Mouse (Mus musculus) stomach, embryonic 14.5 days (tissue): ENCODE results near the gene Sh3rf3. TPM values are rescaled to one million over a fixed set of nuclear protein-coding genes. Genes with fewer than 3 reads are reported as not detected.

ENCODE experiments used
- ATAC-seq: fragments of 200-750 bp; cut with Nextera tagmentation; 2 replicates; pipeline ENCODE4 v1.8.0; 2017; ENCODE audit warnings: low read depth, moderate TSS enrichment; ENCODE audit not compliant: insufficient number of reproducible peaks, insufficient read depth, low FRiP score
- H3K27ac ChIP-seq: fragments of 300-500 bp; sonication (generic); 2 replicates; pipeline ENCODE4 v1.5.1; 2014; ENCODE audit warnings: mild to moderate bottlenecking, low read length, moderate library complexity, mixed read lengths
- H3K27me3 ChIP-seq: fragments of 300-500 bp; sonication (generic); 2 replicates; pipeline ENCODE4 v1.6.1; 2014; ENCODE audit warnings: low read length, control low read depth, mixed read lengths; ENCODE audit not compliant: control insufficient read depth, insufficient read depth
- H3K36me3 ChIP-seq: fragments of 300-500 bp; sonication (generic); 2 replicates; pipeline ENCODE4 v1.6.1; 2014; ENCODE audit warnings: mild to moderate bottlenecking, control low read depth, low read length, moderate library complexity, mixed read lengths; ENCODE audit not compliant: control insufficient read depth, insufficient read depth
- H3K4me1 ChIP-seq: fragments of 300-500 bp; sonication (generic); 2 replicates; pipeline ENCODE4 v1.6.1; 2014; ENCODE audit warnings: low read length, control low read depth, mixed read lengths; ENCODE audit not compliant: control insufficient read depth, insufficient read depth
- H3K4me2 ChIP-seq: fragments of 300-500 bp; sonication (generic); replicated peaks from 2 replicates; pipeline ENCODE4 v1.6.1; 2014; ENCODE audit warnings: low read depth, low read length, control low read depth
- H3K4me3 ChIP-seq: fragments of 300-500 bp; sonication (generic); 2 replicates; pipeline ENCODE4 v1.5.1; 2014; ENCODE audit warnings: low read depth, low read length, control low read depth
- H3K9ac ChIP-seq: fragments of 300-500 bp; sonication (generic); replicated peaks from 2 replicates; pipeline ENCODE4 v1.6.1; 2014; ENCODE audit warnings: low read depth, mild to moderate bottlenecking, control low read depth, low read length, moderate library complexity, mixed read lengths
- H3K9me3 ChIP-seq: fragments of 300-500 bp; sonication (generic); 2 replicates; pipeline ENCODE4 v1.6.1; 2016; ENCODE audit warnings: low read depth, low read length, control low read depth; ENCODE audit not compliant: control insufficient read depth
- WGBS: fragments of 180-500 bp; shearing (Covaris S2); extraction: QIAGEN DNeasy Blood & Tissue Kit; methylation state at CpG from one replicate; pipeline ENCODE4 v1.1.7; 2014; 5-methylcytosine and 5-hydroxymethylcytosine counted together
- polyA plus RNA-seq: library from polyadenylated mRNA; unstranded; fragments of >200 nt; fragmentation: Nextera tagmentation; extraction: Ambion mirVana; gene quantifications from 2 replicates; pipeline ENCODE4 v1.2.1, GENCODE M21; 2014

Sh3rf3 gene
- polyA plus RNA-seq, 1 experiment from 2014 or later, result 1.2 TPM

DNA sequence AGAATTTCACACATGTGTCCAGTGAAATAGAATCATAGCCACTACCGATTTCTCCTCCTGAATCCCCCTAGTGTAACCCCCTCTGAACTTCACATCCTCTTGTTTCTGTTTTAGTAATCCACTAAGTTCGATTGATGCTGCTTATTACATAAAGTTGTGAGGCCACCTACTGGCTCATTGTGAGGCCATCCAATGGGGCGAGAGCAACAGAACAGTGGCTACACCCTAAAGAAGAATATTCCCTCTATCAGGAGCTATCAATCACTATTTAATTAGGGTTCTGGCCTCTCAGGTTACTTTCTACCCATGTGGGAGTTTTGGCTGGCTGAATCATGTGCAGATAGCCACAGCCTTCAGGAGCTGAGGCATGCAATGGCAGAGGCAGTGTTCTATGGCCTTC lies 182.0 kb downstream of the Sh3rf3 start:
- Histone ChIP-seq H3K4me3 (no peak overlapping the region), H3K27ac (no peak overlapping the region), H3K4me1 (no peaks in the 10 kb centered on the region), H3K9me3 (no peaks in the 10 kb centered on the region), H3K4me2 (no peak overlapping the region), H3K36me3 (no peaks in the 10 kb centered on the region), H3K9ac (no peak overlapping the region), H3K27me3 (no peaks in the 10 kb centered on the region)
- ATAC-seq, result no peak
- 57% methylated on average over 3 of the region's 3 CpGs for WGBS

DNA sequence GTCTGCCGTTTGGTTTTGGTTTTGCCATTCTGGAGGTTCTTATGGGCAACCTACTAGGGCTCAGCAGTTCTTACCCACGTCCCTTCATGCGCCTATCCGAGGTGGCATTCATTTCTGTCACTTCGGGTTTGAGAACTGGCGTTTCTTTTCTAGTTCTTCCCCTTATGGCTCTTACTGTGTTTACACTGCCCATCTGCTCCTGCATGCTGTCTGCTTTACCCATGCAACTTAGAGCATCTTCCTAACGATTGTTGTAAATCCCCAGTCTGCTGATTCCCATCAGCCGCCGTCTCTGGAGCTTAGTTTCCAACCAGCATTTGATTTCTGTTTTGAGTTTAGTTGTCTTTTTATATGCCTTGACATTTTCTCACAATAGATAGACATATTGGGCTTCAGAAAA lies 189.2 kb downstream of the Sh3rf3 start:
- Histone ChIP-seq H3K36me3 (no peaks in the 10 kb centered on the region), H3K9ac (no peak overlapping the region), H3K4me1 (no peaks in the 10 kb centered on the region), H3K9me3 (no peaks in the 10 kb centered on the region), H3K27ac (no peak overlapping the region), H3K4me2 (no peak overlapping the region), H3K27me3 (no peaks in the 10 kb centered on the region), H3K4me3 (no peak overlapping the region)
- 84% methylated on average over 9 of the region's 9 CpGs for WGBS
- no peak for ATAC-seq

DNA sequence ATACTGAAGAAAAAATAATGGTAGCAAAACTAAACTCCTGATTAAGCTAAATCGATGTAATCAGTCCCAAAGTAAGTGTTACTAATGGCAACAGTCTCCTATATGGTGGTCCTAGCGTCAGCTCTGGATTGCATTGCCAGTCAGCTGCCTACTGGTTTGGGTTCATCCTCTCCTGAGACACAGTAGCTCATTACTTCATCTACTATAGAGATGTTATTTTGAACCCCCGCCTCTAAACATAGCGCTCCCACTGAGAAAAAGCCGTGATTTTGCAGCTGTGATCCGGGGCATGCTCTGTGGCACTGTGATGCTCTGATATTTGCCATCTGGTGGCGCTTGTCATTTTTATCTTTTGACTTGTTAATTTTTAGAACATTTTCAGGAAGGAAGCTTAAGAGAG lies 198.3 kb downstream of the Sh3rf3 start:
- H3K27ac ChIP-seq, result no peak overlapping the region
- H3K36me3 ChIP-seq, result no peaks in the 10 kb centered on the region
- H3K4me2 ChIP-seq, result no peak overlapping the region
- H3K27me3 ChIP-seq, result no peaks in the 10 kb centered on the region
- H3K9ac ChIP-seq, result no peak overlapping the region
- no peaks in the 10 kb centered on the region for H3K9me3 ChIP-seq
- no peak for ATAC-seq
- WGBS, result 86% methylated on average over 7 of the region's 7 CpGs
- H3K4me3 ChIP-seq, result no peak overlapping the region
- H3K4me1 ChIP-seq, result no peaks in the 10 kb centered on the region

DNA sequence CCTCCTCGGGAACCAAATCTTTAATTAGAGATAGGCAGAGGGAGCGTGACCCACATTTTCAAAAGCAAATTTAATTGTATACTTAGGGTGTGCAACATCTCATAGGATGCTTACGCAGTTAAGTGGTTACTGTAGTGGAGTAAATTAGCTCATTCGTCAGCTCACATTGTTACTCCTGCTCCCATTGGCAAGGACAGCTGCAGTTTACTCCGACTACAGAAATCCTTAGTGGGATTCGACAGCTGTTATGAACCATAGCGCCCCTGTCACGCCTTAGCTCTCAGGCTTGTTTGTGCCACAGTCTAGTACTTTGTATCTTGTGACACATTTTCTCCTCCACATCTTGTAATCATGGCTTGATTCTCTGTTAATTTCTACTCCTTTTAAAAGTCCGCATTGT lies 200.5 kb downstream of the Sh3rf3 start:
- H3K9me3 ChIP-seq, result no peaks in the 10 kb centered on the region; the same call in 1 of the 2 replicates
- H3K9ac ChIP-seq, result no peak overlapping the region
- no peak overlapping the region for H3K4me2 ChIP-seq
- no peak overlapping the region for H3K27ac ChIP-seq
- no peak for ATAC-seq
- H3K36me3 ChIP-seq, result no peaks in the 10 kb centered on the region
- no peak overlapping the region for H3K4me3 ChIP-seq
- H3K27me3 ChIP-seq, result no peaks in the 10 kb centered on the region
- WGBS, result 84% methylated on average over 9 of the region's 9 CpGs
- no peaks in the 10 kb centered on the region for H3K4me1 ChIP-seq

DNA sequence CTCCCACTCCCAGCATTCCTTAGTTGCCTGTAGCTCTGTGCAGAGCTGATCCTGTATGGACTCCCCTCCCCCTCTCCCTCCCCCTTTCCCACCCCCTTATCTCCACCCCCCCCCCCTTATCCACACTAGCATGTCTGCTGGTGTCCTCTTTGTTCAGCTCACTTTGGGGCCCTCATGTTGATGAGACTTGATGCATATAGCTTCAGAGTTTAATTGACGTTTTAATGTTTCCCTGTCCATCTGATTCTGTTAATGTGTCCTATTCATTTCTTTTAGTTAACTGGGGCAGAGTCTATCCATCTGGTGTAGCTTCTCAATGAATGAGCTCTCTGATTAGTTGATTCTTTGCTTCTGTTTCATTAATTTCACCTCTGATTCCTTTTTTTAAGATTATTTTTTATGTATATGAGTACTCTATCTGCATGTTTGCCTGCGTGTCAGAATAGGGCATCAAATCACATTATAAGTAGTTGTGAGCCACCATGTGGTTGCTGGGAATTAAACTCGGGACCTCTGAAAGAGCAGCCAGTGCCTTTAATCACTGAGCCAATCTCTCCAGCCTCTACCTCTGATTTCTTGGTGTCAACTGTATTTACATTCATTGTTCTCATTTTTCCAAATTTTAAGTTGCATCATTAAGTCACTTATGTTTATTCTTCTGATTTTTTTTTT lies 206.3 kb downstream of the Sh3rf3 start:
- Histone ChIP-seq H3K9ac (no peak overlapping the region), H3K27me3 (no peaks in the 10 kb centered on the region), H3K9me3 (no peaks in the 10 kb centered on the region; the same call in 1 of the 2 replicates), H3K36me3 (no peaks in the 10 kb centered on the region), H3K4me2 (no peak overlapping the region), H3K4me3 (no peak overlapping the region), H3K4me1 (no peaks in the 10 kb centered on the region), H3K27ac (no peak overlapping the region)
- no peak for ATAC-seq
- 72% methylated on average over 3 of the region's 3 CpGs for WGBS

DNA sequence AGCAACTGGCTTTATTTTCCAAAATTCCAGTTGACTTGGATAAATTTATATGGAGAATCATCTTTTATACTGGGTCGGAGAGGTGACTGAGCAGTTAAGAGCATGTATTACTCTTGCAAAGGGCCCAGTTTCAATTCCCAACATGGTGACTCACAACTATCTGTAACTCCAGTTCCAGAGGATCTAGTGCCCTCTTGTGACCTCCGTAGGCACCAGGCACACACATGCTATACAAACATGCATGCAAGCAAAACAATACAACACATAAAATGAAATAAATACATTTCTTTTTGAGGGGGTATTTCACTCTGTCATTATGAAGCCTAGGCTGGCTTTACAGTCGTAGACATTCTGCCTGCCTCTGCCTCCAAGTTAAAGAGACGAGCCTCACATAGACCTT lies 237.3 kb downstream of the Sh3rf3 start:
- H3K36me3 ChIP-seq, result no peaks in the 10 kb centered on the region
- H3K27me3 ChIP-seq, result no peaks in the 10 kb centered on the region
- ATAC-seq, result no peak
- H3K9me3 ChIP-seq, result peaks cover 3% of the 10 kb centered on the region; the same call in 1 of the 2 replicates
- H3K9ac ChIP-seq, result no peak overlapping the region
- no peak overlapping the region for H3K27ac ChIP-seq
- WGBS, result 85% methylated on average over 4 of the region's 4 CpGs
- no peaks in the 10 kb centered on the region for H3K4me1 ChIP-seq
- H3K4me3 ChIP-seq, result no peak overlapping the region
- no peak overlapping the region for H3K4me2 ChIP-seq

DNA sequence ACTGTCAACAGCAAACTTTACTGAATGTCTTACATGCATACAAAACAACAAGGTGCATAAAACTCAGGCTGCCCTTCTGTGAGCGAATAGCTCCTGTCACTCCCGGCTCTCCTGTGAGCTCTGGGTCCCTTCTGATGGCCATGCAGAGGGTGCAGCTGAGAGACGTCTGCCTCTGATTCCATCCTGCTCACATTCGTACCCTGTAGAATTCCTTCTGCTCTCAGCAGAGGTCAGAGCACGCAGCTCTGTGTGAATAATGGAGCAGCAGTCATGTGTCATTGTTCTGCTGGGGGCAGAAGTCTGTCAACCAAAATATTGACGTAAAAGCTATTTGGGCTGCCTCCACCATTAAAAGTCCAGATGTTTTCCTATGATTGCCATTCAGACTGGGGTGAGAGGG lies 243.1 kb downstream of the Sh3rf3 start:
- no peaks in the 10 kb centered on the region for H3K4me1 ChIP-seq
- no peak overlapping the region for H3K4me3 ChIP-seq
- H3K36me3 ChIP-seq, result no peaks in the 10 kb centered on the region
- H3K9ac ChIP-seq, result no peak overlapping the region
- H3K27me3 ChIP-seq, result no peaks in the 10 kb centered on the region
- WGBS, result 39% methylated on average over 6 of the region's 6 CpGs
- H3K27ac ChIP-seq, result no peak overlapping the region
- no peak for ATAC-seq
- no peak overlapping the region for H3K4me2 ChIP-seq
- no peaks in the 10 kb centered on the region for H3K9me3 ChIP-seq

DNA sequence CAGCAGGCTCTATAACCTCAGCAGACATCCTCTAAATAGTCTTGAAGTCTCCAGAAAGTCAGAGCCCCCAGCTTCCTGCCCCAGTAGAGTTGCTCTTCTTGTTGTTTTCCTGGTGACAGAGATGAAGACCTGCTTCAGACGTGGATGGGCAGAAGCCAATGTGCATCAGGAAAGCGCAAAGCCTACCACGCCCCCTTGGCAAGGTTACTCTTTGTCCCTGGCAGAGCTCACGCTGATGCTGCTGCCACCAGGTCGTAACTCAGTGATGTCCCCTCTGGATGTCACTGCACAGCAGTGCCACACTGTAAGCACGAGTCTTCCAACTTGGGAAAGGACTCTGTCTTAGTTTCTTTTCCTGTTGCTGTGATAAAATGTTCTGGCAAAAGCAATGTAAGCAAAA lies 253.6 kb downstream of the Sh3rf3 start:
- H3K4me2 ChIP-seq, result no peak overlapping the region
- H3K4me1 ChIP-seq, result no peaks in the 10 kb centered on the region
- no peak overlapping the region for H3K9ac ChIP-seq
- no peak overlapping the region for H3K4me3 ChIP-seq
- no peaks in the 10 kb centered on the region for H3K36me3 ChIP-seq
- H3K9me3 ChIP-seq, result no peaks in the 10 kb centered on the region
- no peak for ATAC-seq
- WGBS, result 64% methylated on average over 6 of the region's 6 CpGs
- no peak overlapping the region for H3K27ac ChIP-seq
- no peaks in the 10 kb centered on the region for H3K27me3 ChIP-seq

DNA sequence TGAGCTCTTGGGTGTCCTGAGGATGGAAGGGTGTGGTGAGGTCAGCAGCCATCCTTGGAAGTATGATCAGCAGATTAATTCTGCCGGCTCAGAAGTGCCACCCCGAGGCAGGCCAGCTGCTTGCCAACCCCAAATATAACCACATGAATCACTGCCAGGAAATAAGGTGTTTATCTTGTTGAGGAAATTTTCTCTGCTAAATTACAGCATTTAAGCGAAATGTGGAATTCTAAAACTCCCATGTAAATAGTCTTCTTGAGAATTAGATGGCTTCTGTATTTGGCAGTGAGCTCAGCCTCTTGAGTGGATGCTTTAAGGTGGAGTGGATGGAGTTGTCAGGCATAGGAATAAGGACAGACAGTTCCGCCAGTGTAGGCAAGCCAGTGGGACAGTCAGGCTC lies 259.7 kb downstream of the Sh3rf3 start:
- Histone ChIP-seq H3K36me3 (no peaks in the 10 kb centered on the region), H3K4me2 (no peak overlapping the region), H3K9me3 (no peaks in the 10 kb centered on the region), H3K27me3 (no peaks in the 10 kb centered on the region), H3K4me1 (no peaks in the 10 kb centered on the region), H3K27ac (no peak overlapping the region), H3K4me3 (no peak overlapping the region), H3K9ac (no peak overlapping the region)
- ATAC-seq, result no peak
- 59% methylated on average over 4 of the region's 4 CpGs for WGBS
